Mouse (Mus musculus) myocyte (in vitro differentiated cells): Measurements from ENCODE around the gene Pecr. TPM values are rescaled to one million over a fixed set of nuclear protein-coding genes. Genes with fewer than 3 reads are reported as not detected.
"Not testable (repeated sequence)": the region's sequence is repeated elsewhere in the genome, so short reads cannot be mapped to it uniquely, and the experiment has no call there.

Source experiments
- H3K27me3 ChIP-seq: one replicate; pipeline ENCODE4 v1.6.1; 2011; ENCODE audit not compliant: control insufficient read depth, insufficient read depth, insufficient read length
- H3K36me3 ChIP-seq: one replicate; pipeline ENCODE4 v1.6.1; 2011; ENCODE audit not compliant: control insufficient read depth, insufficient read depth
- H3K4me2 ChIP-seq: one replicate; pipeline ENCODE4 v1.6.1; 2011; ENCODE audit warnings: low read depth, control low read depth
- H3K4me3 ChIP-seq: one replicate; pipeline ENCODE4 v1.5.1; 2011; ENCODE audit warnings: mild to moderate bottlenecking, control low read depth, moderate library complexity
- H3K79me2 ChIP-seq: one replicate; pipeline ENCODE4 v1.6.1; 2011; ENCODE audit not compliant: control insufficient read depth, insufficient read depth
- H3ac ChIP-seq: one replicate; pipeline ENCODE4 v1.6.1; 2011; ENCODE audit not compliant: control insufficient read depth, insufficient read length
- CEBPB ChIP-seq: IDR thresholded peaks from 2 replicates; pipeline ENCODE4 v1.6.1; 2011; ENCODE audit warnings: mild to moderate bottlenecking, moderate library complexity; ENCODE audit not compliant: poor library complexity, insufficient read depth, severe bottlenecking
- E2F4 ChIP-seq: IDR thresholded peaks from one replicate; pipeline ENCODE4 v1.6.1; 2011; ENCODE audit warnings: mild to moderate bottlenecking, control low read depth, moderate library complexity; ENCODE audit not compliant: insufficient read depth
- MAX ChIP-seq: IDR thresholded peaks from one replicate; pipeline ENCODE4 v1.6.1; 2011; ENCODE audit warnings: low read depth, mild to moderate bottlenecking, control low read depth
- MYOD1 ChIP-seq, 3 experiments: IDR thresholded peaks; one replicate each; pipeline ENCODE4 v1.6.1; 2011; ENCODE audit warnings: control low read depth in 2 of 3, low read depth in 2 of 3, mild to moderate bottlenecking in 2 of 3, moderate library complexity in 1 of 3; ENCODE audit not compliant: insufficient read length in 2 of 3, control insufficient read depth in 1 of 3
- MYOG ChIP-seq, 3 experiments: IDR thresholded peaks; one replicate each; pipeline ENCODE4 v1.6.1; 2011; ENCODE audit warnings: control low read depth in 2 of 3, low read depth in 2 of 3, mild to moderate bottlenecking in 2 of 3; ENCODE audit not compliant: insufficient read length in 2 of 3, control insufficient read depth in 1 of 3, insufficient read depth in 1 of 3
- POLR2A ChIP-seq: IDR thresholded peaks from one replicate; pipeline ENCODE4 v1.6.1; 2011; ENCODE audit warnings: low read depth, mild to moderate bottlenecking, control low read depth, moderate library complexity; ENCODE audit not compliant: insufficient read length
- POLR2AphosphoS2 ChIP-seq: IDR thresholded peaks from one replicate; pipeline ENCODE4 v1.6.1; 2011; ENCODE audit warnings: low read depth, control low read depth; ENCODE audit not compliant: insufficient read length
- REST ChIP-seq: IDR thresholded peaks from one replicate; pipeline ENCODE4 v1.6.1; 2011; ENCODE audit warnings: mild to moderate bottlenecking, control low read depth, moderate library complexity; ENCODE audit not compliant: insufficient read depth, insufficient read length
- SRF ChIP-seq: IDR thresholded peaks from one replicate; pipeline ENCODE4 v1.6.1; 2011; ENCODE audit warnings: low read depth; ENCODE audit not compliant: control insufficient read depth, insufficient read length
- TCF12 ChIP-seq: IDR thresholded peaks from one replicate; pipeline ENCODE4 v1.6.1; 2011; ENCODE audit warnings: mild to moderate bottlenecking, control low read depth; ENCODE audit not compliant: poor library complexity, insufficient read depth, severe bottlenecking
- TCF3 ChIP-seq: IDR thresholded peaks from one replicate; pipeline ENCODE4 v1.6.1; 2011; ENCODE audit warnings: low read depth, control low read depth; ENCODE audit not compliant: insufficient read length
- USF1 ChIP-seq: IDR thresholded peaks from one replicate; pipeline ENCODE4 v1.6.1; 2011; ENCODE audit warnings: low read depth, mild to moderate bottlenecking, control low read depth, moderate library complexity
- polyA plus RNA-seq: library from polyadenylated mRNA; unstranded; fragments of >200 nt; fragmentation: generic; extraction: Trizol; gene quantifications from one replicate; pipeline ENCODE4 v1.2.1, GENCODE M21; 2012; ENCODE audit warnings: missing spikeins

Gene Pecr
- polyA plus RNA-seq, 1 experiment, result 13.7 TPM

DNA sequence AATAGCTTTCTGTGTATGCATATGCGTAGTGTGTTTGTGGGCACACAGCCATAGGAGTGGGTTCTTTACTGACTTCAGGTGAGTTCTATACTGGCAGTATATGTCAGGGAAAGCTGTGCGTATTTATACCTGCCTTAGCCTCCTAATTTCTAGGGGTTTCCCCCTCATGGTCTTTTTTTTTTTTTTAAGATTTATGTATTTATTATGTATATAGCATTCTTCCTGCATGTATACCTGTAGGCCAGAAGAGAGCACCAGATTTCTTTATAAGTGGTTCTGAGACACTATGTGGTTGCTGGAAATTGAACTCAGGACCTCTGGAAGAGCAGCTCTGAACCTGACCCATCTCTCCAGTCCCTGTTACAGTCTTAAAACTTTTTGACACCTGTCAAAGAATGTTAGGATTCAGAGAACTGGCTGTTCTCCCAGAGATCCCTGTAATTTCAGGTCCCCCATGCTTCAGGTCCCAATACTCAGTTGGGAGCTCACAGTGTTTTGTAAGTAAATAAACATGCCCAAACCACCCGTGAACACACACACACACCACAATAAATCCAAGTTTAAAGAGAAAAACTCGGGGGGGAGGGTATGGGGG is 57.1 kb downstream of the Pecr start:
- Histone ChIP-seq H3K79me2 (no peaks in the 10 kb centered on the region), H3ac (no peak overlapping the region), H3K4me3 (no peak overlapping the region), H3K27me3 (no peaks in the 10 kb centered on the region), H3K4me2 (no peak overlapping the region), H3K36me3 (no peaks in the 10 kb centered on the region)
- TF ChIP-seq MYOD1 (IDR thresholded peaks at IDR 0.05; ENCODE audit: control insufficient read depth in 1 of 3, insufficient read length in 2 of 3, low read depth in 2 of 3), result no peak
- TF ChIP-seq TCF12, result no peak
- TF ChIP-seq MAX, result no peak
- TF ChIP-seq REST, result no peak
- no peak for TF ChIP-seq CEBPB
- TF ChIP-seq POLR2A, result no peak
- TF ChIP-seq TCF3, result no peak

DNA sequence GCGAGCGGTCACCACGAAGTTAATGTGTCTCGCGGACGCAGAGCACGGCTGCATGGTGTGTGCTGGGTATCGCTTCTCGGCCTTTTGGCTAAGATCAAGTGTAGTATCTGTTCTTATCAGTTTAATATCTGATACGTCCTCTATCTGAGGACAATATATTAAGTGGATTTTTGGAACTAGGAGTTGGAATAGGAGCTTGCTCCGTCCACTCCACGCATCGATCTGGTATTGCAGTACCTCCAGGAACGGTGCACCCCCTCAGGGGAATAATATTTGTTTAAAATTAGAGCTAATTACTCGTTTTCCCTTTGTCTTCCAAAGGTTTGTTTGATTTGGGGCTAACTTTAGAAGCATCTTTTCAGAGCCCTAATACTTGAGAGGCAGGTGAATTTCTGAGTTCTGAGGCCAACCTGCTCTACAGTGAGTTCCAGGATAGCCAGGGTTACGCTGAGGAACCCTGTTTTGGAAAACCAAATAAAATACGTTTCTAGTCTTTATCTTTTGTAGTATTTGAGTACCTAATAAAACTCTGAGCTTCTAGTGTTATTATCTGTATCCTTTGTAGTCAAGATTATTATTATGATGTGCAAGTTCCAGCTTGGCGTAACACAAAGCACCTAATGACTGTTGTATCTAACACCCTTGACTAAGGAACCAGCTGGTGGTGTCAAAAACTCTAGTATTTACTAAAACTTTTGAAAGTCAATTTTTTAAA is 57.8 kb downstream of the Pecr start:
- TF ChIP-seq POLR2AphosphoS2 (no peak), USF1 (no peak), TCF12 (no peak), CEBPB (0 out of 2 replicates have a peak, but pooled peaks have one; percentile 30), MAX (no peak), REST (no peak), TCF3 (no peak), POLR2A (peak; percentile 64), SRF (no peak), MYOD1 (IDR thresholded peaks at IDR 0.05; ENCODE audit: control insufficient read depth in 1 of 3, insufficient read length in 2 of 3, low read depth in 2 of 3) (no peak), E2F4 (no peak), MYOG (IDR thresholded peaks at IDR 0.05; ENCODE audit: control insufficient read depth in 1 of 3, insufficient read depth in 1 of 3, insufficient read length in 2 of 3, low read depth in 2 of 3) (no peak)
- Histone ChIP-seq H3K79me2 (no peaks in the 10 kb centered on the region), H3K4me3 (peak overlapping the region; percentile 21), H3K36me3 (no peaks in the 10 kb centered on the region), H3K4me2 (no peak overlapping the region), H3ac (no peak overlapping the region), H3K27me3 (no peaks in the 10 kb centered on the region)

- H3K27me3 ChIP-seq, H3ac ChIP-seq, H3K36me3 ChIP-seq, H3K79me2 ChIP-seq: not testable (repeated sequence)
- H3K4me3 ChIP-seq, result peak overlapping the region; percentile 21
- peak overlapping the region; percentile 72 for H3K4me2 ChIP-seq
These were observed 58.4 kb downstream of the Pecr start for GRCm38 (mm10) chr1:72225720-72226171.

- Histone ChIP-seq H3K27me3 (no peaks in the 10 kb centered on the region), H3ac (no peak overlapping the region), H3K36me3 (no peaks in the 10 kb centered on the region), H3K4me2 (peak overlapping the region; percentile 72), H3K4me3 (peak overlapping the region; percentile 21), H3K79me2 (no peaks in the 10 kb centered on the region)
- no peak for TF ChIP-seq TCF12
- no peak for TF ChIP-seq E2F4
- TF ChIP-seq SRF, result no peak
- TF ChIP-seq CEBPB, result no peak
- no peak for TF ChIP-seq MYOG (IDR thresholded peaks at IDR 0.05; ENCODE audit: control insufficient read depth in 1 of 3, insufficient read depth in 1 of 3, insufficient read length in 2 of 3, low read depth in 2 of 3)
- TF ChIP-seq MAX, result no peak
- no peak for TF ChIP-seq POLR2AphosphoS2
- TF ChIP-seq REST, result no peak
- no peak for TF ChIP-seq TCF3
- no peak for TF ChIP-seq POLR2A
- no peak for TF ChIP-seq MYOD1 (IDR thresholded peaks at IDR 0.05; ENCODE audit: control insufficient read depth in 1 of 3, insufficient read length in 2 of 3, low read depth in 2 of 3)
- no peak for TF ChIP-seq USF1
These were observed 58.9 kb downstream of the Pecr start for GRCm38 (mm10) chr1:72225054-72225718.

DNA sequence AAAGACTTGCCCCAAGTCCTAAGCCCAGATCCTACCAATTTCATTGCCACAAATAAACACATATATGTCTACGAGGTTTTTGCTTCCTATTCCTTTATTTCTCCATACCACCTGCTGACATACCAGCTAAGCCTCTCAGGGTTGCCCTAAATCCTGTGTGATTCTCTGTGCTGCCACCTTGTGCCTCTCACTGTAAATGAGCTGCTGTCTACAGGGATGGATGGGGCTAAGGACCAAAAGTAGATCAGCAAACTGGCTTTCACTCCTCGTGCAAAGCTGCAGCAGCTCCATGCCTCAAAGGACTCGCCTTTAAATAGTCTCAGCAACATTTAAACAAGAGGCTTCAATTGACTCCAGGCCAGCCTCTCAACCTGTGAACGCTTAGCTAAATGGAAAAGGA is 64.1 kb downstream of the Pecr start:
- Histone ChIP-seq H3K36me3 (no peaks in the 10 kb centered on the region), H3K79me2 (no peaks in the 10 kb centered on the region), H3ac (no peak overlapping the region), H3K27me3 (no peaks in the 10 kb centered on the region), H3K4me2 (no peak overlapping the region), H3K4me3 (no peak overlapping the region)
- TF ChIP-seq MYOG (IDR thresholded peaks at IDR 0.05; ENCODE audit: control insufficient read depth in 1 of 3, insufficient read depth in 1 of 3, insufficient read length in 2 of 3, low read depth in 2 of 3) (no peak), POLR2AphosphoS2 (no peak), MAX (no peak)
